Mouse (Mus musculus) cerebellum, postnatal 36 days (tissue): ENCODE data around the gene Dennd2c.
"Not testable (repeated sequence)": the region's sequence is repeated elsewhere in the genome, so short reads cannot be mapped to it uniquely, and the experiment has no call there.

Experiments used
- DNase-seq, 2 experiments: peaks; one replicate each; pipeline ENCODE4 v3.0.0; 2021 to 2022; ENCODE audit warnings: mixed read lengths in 2 of 2

Gene Dennd2c

DNA sequence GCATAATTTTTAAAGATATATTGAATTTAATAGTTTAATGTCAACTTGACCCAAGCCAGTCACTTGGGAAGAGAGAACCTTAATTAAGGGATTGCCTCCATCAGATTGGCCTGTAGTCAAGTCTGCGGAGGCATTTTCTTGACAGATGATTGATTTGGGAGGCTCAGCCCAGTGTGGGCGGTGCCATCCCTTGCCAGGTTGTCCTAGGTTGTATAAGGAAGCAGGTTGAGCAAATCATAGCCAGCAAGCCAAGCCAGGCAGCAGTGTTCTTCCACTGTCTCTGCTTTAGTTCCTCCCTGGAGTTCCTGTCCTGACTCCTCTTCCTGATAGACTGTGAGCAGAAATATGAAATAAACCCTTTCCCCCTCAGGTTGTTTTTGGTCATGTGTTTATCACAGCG is 21.2 kb downstream of the Dennd2c start:
- no peak for DNase-seq

GRCm38 (mm10) chr3:103126138-103126537 is 23.7 kb downstream of the Dennd2c start:
- no peak for DNase-seq

- DNase-seq, result no peak
Measured at GRCm38 (mm10) chr3:103127177-103127576, 24.8 kb downstream of the Dennd2c start.

GRCm38 (mm10) chr3:103127721-103128120 is 25.3 kb downstream of the Dennd2c start:
- no peak for DNase-seq

- DNase-seq, result no peak
Measured at GRCm38 (mm10) chr3:103128251-103128650, 25.8 kb downstream of the Dennd2c start.

DNA sequence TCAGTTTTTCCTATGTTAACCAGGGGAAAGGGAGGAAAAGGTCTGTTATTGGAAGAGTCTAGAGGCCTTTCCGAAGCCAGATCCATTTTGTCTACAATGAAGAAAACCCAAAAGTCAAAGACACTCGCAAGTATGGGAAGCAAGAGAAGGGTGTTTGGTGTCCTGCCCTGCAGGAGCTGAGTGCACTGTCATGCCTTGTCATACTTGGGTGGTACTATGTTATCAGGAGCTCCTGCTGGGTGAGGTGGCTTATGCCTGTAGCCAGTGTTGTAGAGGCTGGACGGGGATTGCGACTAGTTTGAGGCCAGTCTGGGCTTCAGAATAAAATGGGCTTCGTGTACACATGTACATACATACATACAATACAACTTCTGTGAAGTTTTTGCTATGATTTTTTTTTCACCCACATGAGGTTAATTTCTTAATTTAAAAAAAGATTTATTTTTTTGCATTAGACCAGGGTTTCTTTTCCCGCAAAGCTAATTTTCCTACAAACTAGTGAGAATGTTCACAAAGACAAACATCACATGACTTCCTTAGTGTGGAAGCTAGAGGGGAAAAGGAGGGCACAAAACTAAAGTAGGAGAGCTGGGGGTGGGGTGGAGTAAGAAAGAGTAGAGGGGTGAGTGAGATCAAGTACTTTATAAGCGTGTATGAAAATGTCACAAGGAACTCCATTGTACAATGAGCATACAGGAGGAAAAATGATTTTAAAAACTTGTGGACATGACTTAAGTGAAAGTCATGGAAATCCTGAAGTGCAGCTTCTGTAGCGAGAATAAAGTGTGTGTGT is 27.2 kb downstream of the Dennd2c start:
- DNase-seq, result no peak

DNA sequence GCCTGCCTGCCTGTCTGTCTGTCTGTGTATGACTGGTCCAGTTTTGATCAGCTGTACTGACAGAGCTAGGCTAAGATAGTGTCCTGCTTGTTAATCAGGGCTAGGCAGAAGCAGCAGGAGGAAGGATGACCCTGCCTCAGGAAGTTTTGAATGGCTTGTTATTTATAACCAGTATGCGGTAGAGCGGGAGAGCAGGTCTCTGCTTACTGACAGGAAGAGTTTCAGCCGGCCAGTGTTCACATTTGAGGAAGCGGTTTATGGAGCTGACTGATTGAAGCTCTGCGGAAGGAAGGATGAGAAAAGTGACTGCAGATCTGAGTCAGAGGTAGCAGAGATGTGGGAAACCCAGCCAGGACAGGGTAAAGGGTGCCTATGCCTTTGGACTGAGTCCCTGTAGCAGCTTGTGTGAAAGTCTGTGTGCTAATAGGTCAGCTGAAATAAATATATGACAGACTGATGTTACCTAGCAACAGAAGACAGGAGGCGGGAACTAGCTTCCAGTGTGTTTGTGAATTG is 27.9 kb downstream of the Dennd2c start:
- no peak for DNase-seq

DNA sequence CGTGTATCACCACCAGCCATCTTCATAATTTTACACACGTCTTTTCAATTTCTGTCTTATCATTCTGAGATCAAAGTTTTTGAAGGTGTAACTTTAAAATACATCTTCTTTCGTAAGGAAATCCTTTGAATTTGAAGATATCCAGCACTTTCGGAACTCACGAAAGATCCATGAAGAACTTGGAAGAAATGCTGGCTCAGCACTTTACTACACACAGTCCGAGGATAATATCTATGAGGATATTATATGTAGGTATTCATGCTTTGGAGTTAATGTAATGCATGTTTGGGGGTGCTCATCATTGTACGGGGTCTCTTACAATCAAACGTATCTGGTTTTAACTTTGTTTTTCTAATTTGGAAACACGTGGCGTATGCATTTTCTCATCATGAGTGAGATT is 30.7 kb downstream of the Dennd2c start:
- DNase-seq, result no peak

DNA sequence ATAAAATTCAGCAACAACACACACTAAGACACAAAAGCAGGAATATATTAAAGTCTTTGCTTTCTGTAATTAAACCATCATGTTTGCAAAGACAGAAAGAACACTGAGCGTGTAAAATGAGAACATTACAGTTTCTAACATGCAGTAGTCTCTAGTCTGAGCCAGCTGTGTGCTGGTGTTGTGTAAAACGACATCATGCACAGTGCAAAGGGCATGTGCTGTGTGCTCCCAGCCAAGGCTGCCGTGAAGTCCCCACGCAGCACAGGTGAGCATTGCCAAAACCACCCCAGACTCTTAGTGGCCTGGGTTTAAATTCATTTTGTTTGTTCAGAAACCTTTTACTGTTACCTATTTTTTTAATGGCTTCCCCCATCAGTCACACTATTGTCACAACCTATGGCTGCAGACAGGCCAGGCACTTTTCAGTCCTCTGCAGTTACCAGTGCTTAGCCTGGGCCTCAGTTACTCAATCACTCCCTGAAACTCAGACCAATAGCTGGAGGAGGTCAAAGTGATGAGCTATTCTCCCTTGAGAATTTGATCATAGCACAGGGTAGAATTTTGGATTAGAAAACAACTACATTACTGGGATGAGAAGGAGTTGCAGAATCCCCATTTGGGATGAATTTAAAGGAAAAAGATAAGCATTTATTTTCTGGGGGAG is 34.1 kb downstream of the Dennd2c start:
- DNase-seq, result no peak

- no peak for DNase-seq
Measured at GRCm38 (mm10) chr3:103139047-103139446, 36.6 kb downstream of the Dennd2c start.

DNA sequence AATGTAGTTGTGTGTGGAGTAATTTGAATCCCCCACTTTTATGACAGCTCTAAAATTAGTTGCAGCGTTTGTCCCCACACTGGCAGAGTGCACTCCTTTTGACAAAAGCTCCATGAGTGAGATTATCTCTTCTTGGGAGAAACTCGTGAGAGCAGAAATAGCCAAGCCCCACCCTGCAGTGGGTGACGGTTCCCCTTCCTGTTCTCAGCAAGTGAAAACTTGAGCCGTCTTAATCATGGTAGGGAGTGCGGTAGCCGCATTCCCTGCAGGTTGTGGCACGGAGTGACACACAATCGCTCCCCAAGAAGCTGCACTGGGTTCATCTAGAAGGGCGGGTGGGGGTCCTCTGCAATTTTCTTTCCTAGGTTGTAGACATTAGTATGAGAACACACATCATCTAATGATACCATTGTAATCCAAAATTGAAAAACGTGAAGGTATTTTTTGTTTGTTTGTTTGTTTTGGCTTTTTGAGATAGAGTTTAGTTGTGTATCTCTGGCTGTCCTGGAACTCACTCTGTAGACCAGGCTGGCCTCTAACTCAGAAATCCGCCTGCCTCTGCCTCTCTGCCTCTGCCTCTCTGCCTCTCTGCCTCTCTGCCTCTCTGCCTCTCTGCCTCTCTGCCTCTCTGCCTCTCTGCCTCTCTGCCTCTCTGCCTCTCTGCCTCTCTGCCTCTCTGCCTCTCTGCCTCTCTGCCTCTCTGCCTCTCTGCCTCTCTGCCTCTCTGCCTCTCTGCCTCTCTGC is 37.9 kb downstream of the Dennd2c start:
- not testable (repeated sequence) for DNase-seq

DNA sequence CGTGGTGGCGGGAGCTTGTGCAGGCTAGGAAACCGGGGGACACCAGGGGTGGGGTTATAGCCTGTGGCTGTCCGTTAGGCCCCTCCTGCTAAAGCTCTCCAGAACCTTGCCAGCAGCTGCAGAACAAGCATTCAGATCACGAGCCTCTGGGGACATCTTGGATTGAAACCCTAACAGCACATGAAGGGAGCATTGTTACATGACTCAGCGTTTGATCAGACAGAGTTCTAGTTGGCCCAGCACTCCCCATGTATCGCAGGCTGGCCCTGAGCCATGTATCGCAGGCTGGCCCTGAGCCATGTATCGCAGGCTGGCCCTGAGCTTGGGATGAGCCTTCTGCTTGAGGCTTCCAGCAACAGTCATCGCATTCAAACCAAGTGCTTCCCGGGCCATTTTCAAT is 38.9 kb downstream of the Dennd2c start:
- DNase-seq, result peak; percentile 19 to 37

DNA sequence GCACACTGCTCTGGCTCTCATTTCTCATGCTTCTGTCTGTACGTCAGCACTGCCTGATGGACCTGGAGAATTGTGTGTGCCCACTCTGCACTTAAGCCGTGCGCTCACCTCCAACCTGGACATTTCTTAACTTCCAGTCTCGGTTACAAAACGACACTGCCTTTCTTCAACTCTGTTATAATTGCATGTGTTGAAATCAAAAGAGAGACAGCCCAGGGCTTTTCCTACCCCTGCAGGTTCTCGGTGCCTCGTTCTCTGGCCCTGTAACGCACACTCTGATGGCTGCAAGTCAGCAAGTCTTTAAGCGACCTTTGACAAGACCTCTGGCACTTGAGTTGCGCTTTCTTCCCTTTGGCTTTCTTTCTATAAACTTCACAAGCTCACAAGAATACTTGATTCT is 40.0 kb downstream of the Dennd2c start:
- no peak for DNase-seq

DNA sequence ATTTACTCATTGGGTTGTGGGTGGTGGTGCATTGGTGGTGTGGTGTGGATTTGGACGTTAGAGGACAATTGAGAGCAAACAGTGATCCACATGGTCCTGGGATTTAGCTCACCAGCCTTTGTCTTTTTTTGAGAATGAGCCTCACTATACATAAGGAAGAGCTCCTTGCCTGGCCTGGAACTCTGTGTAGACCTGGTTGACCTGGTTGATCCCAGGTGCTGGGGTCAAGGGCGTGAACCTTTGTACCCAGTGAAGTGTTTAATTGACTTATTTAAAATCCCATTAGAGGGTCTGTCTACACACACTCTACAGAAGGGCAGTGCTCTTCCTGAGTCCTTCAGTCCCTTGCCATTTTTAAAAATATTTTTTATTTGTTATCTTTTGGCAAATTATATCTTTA is 42.9 kb downstream of the Dennd2c start:
- DNase-seq, result no peak

DNA sequence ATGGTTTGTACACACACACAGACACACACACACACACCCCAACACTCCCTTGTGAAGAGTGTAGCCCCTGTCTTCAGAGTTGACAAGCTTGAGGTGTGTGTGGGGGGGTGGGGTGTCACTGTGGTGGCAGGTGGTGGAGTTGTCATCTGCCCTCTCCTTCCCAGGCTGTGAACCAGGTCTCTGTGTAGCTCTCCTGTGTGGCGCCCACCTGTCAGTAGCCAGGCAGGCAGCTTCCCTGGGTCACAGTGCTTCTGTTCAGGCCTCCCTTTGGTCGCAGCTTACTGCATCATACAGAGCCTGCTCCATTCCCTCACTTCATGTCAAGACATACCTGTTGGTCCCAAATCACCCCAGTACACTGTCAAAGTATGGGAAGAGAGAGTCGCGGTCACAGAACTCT is 43.4 kb downstream of the Dennd2c start:
- no peak for DNase-seq

GRCm38 (mm10) chr3:103146330-103147166 is 44.1 kb downstream of the Dennd2c start:
- DNase-seq, result peak in 1 of 2 experiments; percentile 6

GRCm38 (mm10) chr3:103147775-103148174 is 45.4 kb downstream of the Dennd2c start:
- DNase-seq, result no peak

DNA sequence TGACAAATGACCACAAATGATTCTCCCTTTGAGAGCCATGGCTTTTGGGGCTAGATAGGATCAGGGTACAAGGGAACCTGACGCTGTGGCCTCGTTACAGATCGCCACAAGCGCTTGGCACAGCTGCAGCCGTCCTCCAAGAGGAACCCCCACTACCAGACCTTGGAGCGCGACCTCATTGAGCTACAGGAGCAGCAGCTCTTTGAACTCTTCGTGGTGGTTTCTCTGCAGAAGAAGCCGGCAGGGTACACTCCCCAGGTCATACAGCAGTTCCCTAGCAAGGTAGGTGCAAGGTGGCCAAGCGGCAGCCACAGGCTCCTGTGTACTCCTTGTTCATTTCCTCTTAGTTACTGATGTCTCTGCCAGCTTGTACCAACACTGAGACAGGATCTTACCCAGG is 46.5 kb downstream of the Dennd2c start:
- no peak for DNase-seq

GRCm38 (mm10) chr3:103153761-103154160 is 51.4 kb downstream of the Dennd2c start:
- no peak for DNase-seq

GRCm38 (mm10) chr3:103159232-103159900 is 57.0 kb downstream of the Dennd2c start:
- DNase-seq, result no peak

DNA sequence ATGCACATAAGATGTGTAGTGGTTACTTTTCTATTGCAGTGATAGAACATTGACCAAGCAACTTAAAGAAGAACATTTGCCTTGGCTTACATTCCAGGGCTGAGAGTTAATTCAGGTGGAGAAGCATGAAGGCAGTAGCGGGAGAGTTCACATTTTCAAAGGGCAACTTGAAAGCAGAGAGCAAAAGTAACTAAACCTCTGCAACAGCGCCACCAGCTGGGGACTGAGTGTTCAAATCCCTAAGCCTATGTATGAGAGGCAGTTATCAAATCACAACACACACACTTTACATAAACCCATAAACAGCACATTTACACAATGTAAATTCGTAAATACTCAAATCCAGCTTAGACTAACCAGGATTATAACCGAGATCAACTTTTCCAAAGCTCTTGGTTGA is 67.4 kb downstream of the Dennd2c start:
- DNase-seq, result peak; percentile 73 to 74
